21 mouse cellular contexts compared by ENCODE assay signal in genomic region chr7:144240736-144241343, GRCm38 (mm10).
A peak's percentile ranks its signal among the peaks of the same experiment; 100 is the strongest.
DNase-seq lines count a peak whose midpoint lies in the region; ATAC-seq and TF ChIP-seq lines count a peak whose summit lies in the region.
"Had no signal": no experiment of that assay in that cellular context is flagged by ENCODE, and none has a peak within 500 bp of the region (broad histone marks: within the 10 kb centered on the region; RNA-seq: fewer than 3 reads in every experiment).

No protein-coding gene starts in this region.

- no peak overlapping the region for H3K9ac ChIP-seq in hindbrain, embryonic 15.5 days
- no peak overlapping the region for H3K9ac ChIP-seq in hindbrain, embryonic 11.5 days (ENCODE audit: low read depth, low read length)
- H3K9ac ChIP-seq in ES-Bruce4 (ENCODE audit: low read depth, poor library complexity, severe bottlenecking) = no peak overlapping the region
- peak overlapping the region; percentile 26; the same call in 1 of the 2 replicates for H3K9ac ChIP-seq in forebrain, embryonic 14.5 days (ENCODE audit: low read length)
- peak overlapping the region; percentile 49; the same call in 1 of the 2 replicates for H3K9ac ChIP-seq in midbrain, embryonic 16.5 days (ENCODE audit: low read depth, low read length)
- H3K9ac ChIP-seq: heart, embryonic 15.5 days; limb, embryonic 15.5 days had no signal

- H3K27me3 ChIP-seq in hindbrain, embryonic 15.5 days = no peaks in the 10 kb centered on the region
- H3K27me3 ChIP-seq in hindbrain, embryonic 11.5 days (ENCODE audit: control insufficient read depth, insufficient read depth, low read length) = no peaks in the 10 kb centered on the region
- H3K27me3 ChIP-seq in ES-Bruce4 (ENCODE audit: control insufficient read depth, insufficient read depth, low read length, poor library complexity, severe bottlenecking) = no peaks in the 10 kb centered on the region
- H3K27me3 ChIP-seq in forebrain, embryonic 14.5 days (replicated peaks; ENCODE audit: control insufficient read depth, insufficient read depth, low read length) = no peaks in the 10 kb centered on the region
- no peaks in the 10 kb centered on the region for H3K27me3 ChIP-seq in midbrain, embryonic 16.5 days (ENCODE audit: control insufficient read depth, insufficient read depth, low read depth, low read length)
- H3K27me3 ChIP-seq in kidney, adult 2 months (replicated peaks; ENCODE audit: control insufficient read depth, insufficient read depth, low read length) = no peaks in the 10 kb centered on the region

- no peak for ATAC-seq in hindbrain, embryonic 15.5 days (ENCODE audit: low FRiP score, low read depth)
- ATAC-seq in hindbrain, embryonic 11.5 days (ENCODE audit: low FRiP score) = no peak
- ATAC-seq in forebrain, embryonic 14.5 days = peak; percentile 26; the same call in 1 of the 2 replicates
- no peak for ATAC-seq in midbrain, embryonic 16.5 days
- ATAC-seq: intestine, postnatal 0 days had no signal

- TF ChIP-seq EP300 in ES-Bruce4 (IDR thresholded peaks at IDR 0.05; ENCODE audit: insufficient read depth, low read depth, low read length) = no peak

- H3K36me3 ChIP-seq in hindbrain, embryonic 15.5 days = no peaks in the 10 kb centered on the region
- H3K36me3 ChIP-seq in hindbrain, embryonic 11.5 days (ENCODE audit: control insufficient read depth, insufficient read depth, low read length) = no peaks in the 10 kb centered on the region
- H3K36me3 ChIP-seq in ES-Bruce4 (ENCODE audit: control insufficient read depth, insufficient read depth, low read length, poor library complexity, severe bottlenecking) = no peaks in the 10 kb centered on the region
- no peaks in the 10 kb centered on the region for H3K36me3 ChIP-seq in forebrain, embryonic 14.5 days (ENCODE audit: control insufficient read depth, insufficient read depth, low read length)
- H3K36me3 ChIP-seq in midbrain, embryonic 16.5 days (ENCODE audit: control insufficient read depth, insufficient read depth, low read length) = no peaks in the 10 kb centered on the region
- H3K36me3 ChIP-seq in kidney, adult 2 months (ENCODE audit: control insufficient read depth, insufficient read depth, low read length) = no peaks in the 10 kb centered on the region
- H3K36me3 ChIP-seq: embryonic facial prominence, embryonic 10.5 days; heart, embryonic 15.5 days; limb, embryonic 15.5 days had no signal

- peaks cover 53% of the 10 kb centered on the region for H3K4me1 ChIP-seq in hindbrain, embryonic 15.5 days (replicated peaks)
- peaks cover 4% of the 10 kb centered on the region; the same call in 1 of the 2 replicates for H3K4me1 ChIP-seq in hindbrain, embryonic 11.5 days (replicated peaks; ENCODE audit: control insufficient read depth, insufficient read depth, low read length)
- peaks cover 11% of the 10 kb centered on the region for H3K4me1 ChIP-seq in ES-Bruce4 (ENCODE audit: control insufficient read depth, insufficient read depth, low read length)
- peaks cover 36% of the 10 kb centered on the region for H3K4me1 ChIP-seq in forebrain, embryonic 14.5 days (ENCODE audit: control insufficient read depth, insufficient read depth, low read length)
- peaks cover 48% of the 10 kb centered on the region for H3K4me1 ChIP-seq in midbrain, embryonic 16.5 days (ENCODE audit: control insufficient read depth, insufficient read depth, low read length)
- no peaks in the 10 kb centered on the region for H3K4me1 ChIP-seq in kidney, adult 2 months (ENCODE audit: control insufficient read depth, insufficient read depth, low read length)

- TF ChIP-seq CTCF in ES-Bruce4 (IDR thresholded peaks at IDR 0.05; ENCODE audit: low read depth, low read length) = no peak
- no peak for TF ChIP-seq CTCF in kidney, adult 2 months (conservative IDR thresholded peaks at IDR 0.05; ENCODE audit: insufficient read depth, insufficient read length, low read depth, low read length)

- no peaks in the 10 kb centered on the region for H3K9me3 ChIP-seq in hindbrain, embryonic 15.5 days
- H3K9me3 ChIP-seq in hindbrain, embryonic 11.5 days (ENCODE audit: control insufficient read depth, low read length) = no peaks in the 10 kb centered on the region
- H3K9me3 ChIP-seq in ES-Bruce4 (replicated peaks; ENCODE audit: control insufficient read depth, insufficient read depth, low read length, poor library complexity, severe bottlenecking) = no peaks in the 10 kb centered on the region
- H3K9me3 ChIP-seq in forebrain, embryonic 14.5 days (replicated peaks; ENCODE audit: control insufficient read depth, low read length) = no peaks in the 10 kb centered on the region
- no peaks in the 10 kb centered on the region for H3K9me3 ChIP-seq in midbrain, embryonic 16.5 days (replicated peaks; ENCODE audit: control insufficient read depth, low read length, poor library complexity, severe bottlenecking)
- H3K9me3 ChIP-seq: embryonic facial prominence, embryonic 10.5 days; heart, embryonic 15.5 days; limb, embryonic 15.5 days had no signal

- H3K27ac ChIP-seq in hindbrain, embryonic 15.5 days (replicated peaks) = no peak overlapping the region
- H3K27ac ChIP-seq in hindbrain, embryonic 11.5 days (ENCODE audit: low read depth, low read length) = no peak overlapping the region
- peak overlapping the region; percentile 68 for H3K27ac ChIP-seq in ES-Bruce4 (ENCODE audit: insufficient read depth, low read length)
- H3K27ac ChIP-seq in forebrain, embryonic 14.5 days (ENCODE audit: low read depth, low read length) = no peak overlapping the region
- no peak overlapping the region for H3K27ac ChIP-seq in midbrain, embryonic 16.5 days (ENCODE audit: low read length)
- no peak overlapping the region for H3K27ac ChIP-seq in kidney, adult 2 months (ENCODE audit: insufficient read depth, low read depth, low read length)
- H3K27ac ChIP-seq: embryonic facial prominence, embryonic 10.5 days; heart, embryonic 15.5 days; kidney, postnatal 0 days; limb, embryonic 15.5 days had no signal

- DNase-seq in hindbrain, embryonic 11.5 days (ENCODE audit: low spot score) = no peak
- DNase-seq in forebrain, embryonic 14.5 days (ENCODE audit: low spot score) = peak; percentile 55
- DNase-seq in spleen, adult 12 weeks (ENCODE audit: low spot score) = no peak
- DNase-seq in right cerebral cortex, postnatal 14 days = no peak
- DNase-seq in kidney, adult 2 months = no peak
- DNase-seq: cerebellum, adult 8-10 months; gastrocnemius, postnatal 14 days; heart, adult 18-20 months; layer of hippocampus, postnatal 36 days; lung, postnatal 14 days; retina, postnatal 1 day; thymus, postnatal 25 days had no signal

- no peak overlapping the region for H3K4me3 ChIP-seq in hindbrain, embryonic 15.5 days
- no peak overlapping the region for H3K4me3 ChIP-seq in hindbrain, embryonic 11.5 days (ENCODE audit: low read depth, low read length)
- H3K4me3 ChIP-seq in ES-Bruce4 (ENCODE audit: low read depth, low read length) = no peak overlapping the region
- H3K4me3 ChIP-seq in forebrain, embryonic 14.5 days (ENCODE audit: low read depth, low read length) = peak overlapping the region; percentile 2; the same call in 1 of the 2 replicates
- H3K4me3 ChIP-seq in midbrain, embryonic 16.5 days (ENCODE audit: low read depth, low read length) = peak overlapping the region; percentile 32; the same call in 1 of the 2 replicates
- no peak overlapping the region for H3K4me3 ChIP-seq in kidney, adult 2 months (ENCODE audit: insufficient read depth, low read depth, low read length)
- H3K4me3 ChIP-seq: embryonic facial prominence, embryonic 10.5 days; heart, embryonic 15.5 days; limb, embryonic 15.5 days; myocyte had no signal

- TF ChIP-seq POLR2A in ES-Bruce4 (IDR thresholded peaks at IDR 0.05; ENCODE audit: insufficient read depth, low read length) = no peak
- no peak for TF ChIP-seq POLR2A in kidney, adult 2 months (IDR thresholded peaks at IDR 0.05; ENCODE audit: low read depth, low read length)

- WGBS in hindbrain, embryonic 15.5 days = 36% methylated on average over 4 of the region's 4 CpGs
- 79% methylated on average over 4 of the region's 4 CpGs for WGBS in hindbrain, embryonic 11.5 days
- 20% methylated on average over 4 of the region's 4 CpGs for WGBS in forebrain, embryonic 14.5 days
- WGBS in midbrain, embryonic 16.5 days = 51% methylated on average over 4 of the region's 4 CpGs
- WGBS in kidney, adult 2 months = 65% methylated on average over 4 of the region's 4 CpGs

- H3K4me2 ChIP-seq in hindbrain, embryonic 15.5 days = peak overlapping the region; percentile 55
- H3K4me2 ChIP-seq in hindbrain, embryonic 11.5 days (replicated peaks; ENCODE audit: low read depth, low read length) = no peak overlapping the region
- H3K4me2 ChIP-seq in forebrain, embryonic 14.5 days (ENCODE audit: low read length) = peak overlapping the region; percentile 46
- H3K4me2 ChIP-seq in midbrain, embryonic 16.5 days (ENCODE audit: low read length) = peak overlapping the region; percentile 49
- H3K4me2 ChIP-seq: heart, embryonic 15.5 days; limb, embryonic 15.5 days had no signal

Comparison
In these comparisons a context has a peak if more than half of its experiments do, and no peak if none do; other contexts are left out.
1. H3K4me3 ChIP-seq: peak in forebrain, embryonic 14.5 days (single experiment) and midbrain, embryonic 16.5 days (single experiment); none in hindbrain, embryonic 15.5 days (single experiment), hindbrain, embryonic 11.5 days (single experiment), ES-Bruce4 (single experiment) and kidney, adult 2 months (single experiment).
2. H3K9ac ChIP-seq: peak in forebrain, embryonic 14.5 days (single experiment) and midbrain, embryonic 16.5 days (single experiment); none in hindbrain, embryonic 15.5 days (single experiment), hindbrain, embryonic 11.5 days (single experiment) and ES-Bruce4 (single experiment).